Comparison of ENCODE assay signal across 8 mouse cellular contexts in the genomic region with DNA sequence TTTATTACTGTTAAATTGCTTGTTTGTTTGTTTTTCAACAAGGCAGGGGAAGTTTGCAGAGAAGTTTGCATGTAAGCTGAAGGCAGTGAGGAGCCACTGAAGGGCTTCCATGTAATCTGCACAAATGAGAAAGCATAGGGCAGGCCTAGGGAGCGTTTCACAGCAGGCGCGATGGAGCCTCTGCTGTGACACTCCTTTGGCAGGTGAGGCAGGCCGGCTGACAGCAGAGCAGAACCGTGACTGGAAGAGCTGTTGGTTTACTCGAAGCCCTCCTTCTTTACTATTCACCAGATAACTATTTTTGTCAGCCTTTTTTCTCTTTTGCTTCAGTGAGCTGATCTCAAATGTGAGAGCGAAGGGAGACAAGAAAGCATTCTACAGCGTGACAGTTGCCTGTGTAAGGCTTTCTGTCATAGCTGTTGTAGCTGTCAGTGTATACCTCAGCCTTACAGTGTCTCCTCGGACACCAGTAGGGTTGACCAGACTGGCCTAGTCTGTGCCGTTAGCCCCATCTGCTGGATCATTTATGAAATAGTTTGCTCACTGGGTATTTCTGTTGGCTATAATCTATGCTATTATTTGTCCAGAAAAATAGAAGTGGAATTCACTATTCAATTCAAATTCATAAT.
DNase-seq lines count a peak whose midpoint lies in the region; ATAC-seq and TF ChIP-seq lines count a peak whose summit lies in the region.

No protein-coding gene starts in this region.

- 53% methylated on average over 10 of the region's 10 CpGs for WGBS in hindbrain, embryonic 11.5 days
- WGBS in small intestine, adult 2 months, result 69% methylated on average over 10 of the region's 10 CpGs

- H3K9ac ChIP-seq in hindbrain, embryonic 11.5 days (ENCODE audit: low read depth, low read length), result no peak overlapping the region

- H3K4me1 ChIP-seq in hindbrain, embryonic 11.5 days (replicated peaks; ENCODE audit: control insufficient read depth, insufficient read depth, low read length), result no peaks in the 10 kb centered on the region
- no peaks in the 10 kb centered on the region for H3K4me1 ChIP-seq in small intestine, adult 2 months (ENCODE audit: control insufficient read depth, insufficient read depth, insufficient read length, low read length)

- ATAC-seq in common myeloid progenitor, adult 5-6 weeks (replicated peaks; ENCODE audit: low read depth, poor library complexity, severe bottlenecking), result peak; percentile 90
- peak; percentile 72; the same call in 1 of the 2 replicates for ATAC-seq in hindbrain, embryonic 11.5 days (ENCODE audit: low FRiP score)
- ATAC-seq in megakaryocyte progenitor cell, adult 5-6 weeks (replicated peaks; ENCODE audit: poor library complexity), result peak; percentile 81

- intact Hi-C loops in gastrocnemius, postnatal 14 days (cut with DNase I; ENCODE audit: low total_unique reads), result loop anchor here (5.0 to 10.0 kb wide), 2 partner anchors 136 to 479 kb away; no protein-coding TSS in a partner anchor
- intact Hi-C loops in gastrocnemius, postnatal 36 days (cut with DNase I), result loop anchor here (2.0 to 10.0 kb wide), 2 partner anchors 135 to 549 kb away; no protein-coding TSS in a partner anchor

- H3K27me3 ChIP-seq in hindbrain, embryonic 11.5 days (ENCODE audit: control insufficient read depth, insufficient read depth, low read length), result no peaks in the 10 kb centered on the region
- no peaks in the 10 kb centered on the region for H3K27me3 ChIP-seq in small intestine, adult 2 months (ENCODE audit: control insufficient read depth, insufficient read depth, low read length)

- no peak overlapping the region for H3K4me2 ChIP-seq in hindbrain, embryonic 11.5 days (replicated peaks; ENCODE audit: low read depth, low read length)

- TF ChIP-seq CTCF in small intestine, adult 2 months (IDR thresholded peaks at IDR 0.05; ENCODE audit: extremely low read depth, insufficient read length, insufficient replicate concordance, low read depth, low read length), result peak; percentile 60; the same call in 1 of the 2 replicates

- no peak for TF ChIP-seq POLR2A in small intestine, adult 2 months (IDR thresholded peaks at IDR 0.05; ENCODE audit: low read depth, low read length)

- H3K27ac ChIP-seq in hindbrain, embryonic 11.5 days (ENCODE audit: low read depth, low read length), result no peak overlapping the region
- no peak overlapping the region for H3K27ac ChIP-seq in small intestine, adult 2 months (ENCODE audit: insufficient read depth, low read depth, low read length)

- peak; percentile 20 for DNase-seq in gastrocnemius, postnatal 14 days
- no peak for DNase-seq in gastrocnemius, postnatal 36 days
- peak; percentile 55 for DNase-seq in R1 (ENCODE audit: low read depth, low spot score)
- DNase-seq in hindbrain, embryonic 11.5 days (ENCODE audit: low spot score), result peak; percentile 62
- peak; percentile 26 to 35 for DNase-seq in layer of hippocampus, postnatal 10 days (ENCODE audit: low spot score in 2 of 2)

- no peaks in the 10 kb centered on the region for H3K36me3 ChIP-seq in hindbrain, embryonic 11.5 days (ENCODE audit: control insufficient read depth, insufficient read depth, low read length)
- peaks cover 29% of the 10 kb centered on the region for H3K36me3 ChIP-seq in small intestine, adult 2 months (ENCODE audit: control insufficient read depth, insufficient read depth, low read length)

- H3K4me3 ChIP-seq in hindbrain, embryonic 11.5 days (ENCODE audit: low read depth, low read length), result no peak overlapping the region
- no peak overlapping the region for H3K4me3 ChIP-seq in small intestine, adult 2 months (ENCODE audit: low read depth, low read length)

- no peaks in the 10 kb centered on the region for H3K9me3 ChIP-seq in hindbrain, embryonic 11.5 days (ENCODE audit: control insufficient read depth, low read length)

Comparison
In these comparisons a context has a peak if more than half of its experiments do, and no peak if none do; other contexts are left out.
1. DNase-seq: peak in gastrocnemius, postnatal 14 days (single experiment), R1 (single experiment), hindbrain, embryonic 11.5 days (single experiment) and layer of hippocampus, postnatal 10 days (2 of 2); none in gastrocnemius, postnatal 36 days (0 of 2).
2. Peak in every context shown above with its lines, with median percentiles within 50 percentile points of each other: ATAC-seq.